Mouse (Mus musculus): Measurements from ENCODE around the gene Mab21l1. TPM values are rescaled to one million over a fixed set of nuclear protein-coding genes. Genes with fewer than 3 reads are reported as not detected.
A peak's percentile ranks its signal among the peaks of the same experiment; 100 is the strongest.

Gene Mab21l1
- 1 to 10 TPM; 1.7 to 2.0 TPM for total RNA-seq (2021)
- long read RNA-seq, experiment 1, partial matches to known transcripts = 0 of 3 reads
- long read RNA-seq, experiment 1, other reads (novel, unspliced or antisense) = 0 of 3 reads
- long read RNA-seq, experiment 2, partial matches to known transcripts = 0 of 1 reads
- long read RNA-seq, experiment 2, other reads (novel, unspliced or antisense) = 0 of 1 reads

- peak within 1 kb of the TSS; percentile 26 for H3K4me3 ChIP-seq
- DNase-seq (ENCODE audit: extremely low spot score in 1 of 2, low spot score in 2 of 2) = peak in 1 of 2 experiments; percentile 25
- H3K27ac ChIP-seq = peak within 1 kb of the TSS; percentile 16; the same call in 1 of the 2 replicates
- intact Hi-C loops (cut with DNase I) = loop anchor here (10.0 kb wide), 1 partner anchor 207 kb away; no protein-coding TSS in a partner anchor
- no peak for TF ChIP-seq CTCF (IDR thresholded peaks at IDR 0.05)
Measured at GRCm38 (mm10) chr3:55782056-55782687, at the start of gene Mab21l1. TSS of gene Mab21l1 (plus strand) at chr3:55782510.

GRCm38 (mm10) chr3:55733665-55734064 lies 48.6 kb upstream of the Mab21l1 start:
- peak in 1 of 2 experiments; percentile 7 for DNase-seq (ENCODE audit: extremely low spot score in 1 of 2, low spot score in 2 of 2)
- intact Hi-C loops (cut with DNase I) = no loop called here
- H3K27ac ChIP-seq = no peak overlapping the region
- H3K4me3 ChIP-seq = no peak overlapping the region
- no peak for TF ChIP-seq CTCF (IDR thresholded peaks at IDR 0.05)

- no peak for DNase-seq (ENCODE audit: extremely low spot score in 1 of 2, low spot score in 2 of 2)
- Histone ChIP-seq H3K27ac (peak overlapping the region; percentile 26; the same call in 1 of the 2 replicates), H3K4me3 (no peak overlapping the region)
- intact Hi-C loops (cut with DNase I) = no loop called here
- no peak for TF ChIP-seq CTCF (IDR thresholded peaks at IDR 0.05)
Measured at GRCm38 (mm10) chr3:55741428-55741827, 40.9 kb upstream of the Mab21l1 start.

- intact Hi-C loops (cut with DNase I) = no loop called here
- no peak for TF ChIP-seq CTCF (IDR thresholded peaks at IDR 0.05)
- no peak overlapping the region for H3K4me3 ChIP-seq
- DNase-seq (ENCODE audit: extremely low spot score in 1 of 2, low spot score in 2 of 2) = no peak
- no peak overlapping the region; the same call in 1 of the 2 replicates for H3K27ac ChIP-seq
Measured at GRCm38 (mm10) chr3:55742218-55742617, 40.1 kb upstream of the Mab21l1 start.

- H3K4me3 ChIP-seq = no peak overlapping the region
- intact Hi-C loops (cut with DNase I) = no loop called here
- DNase-seq (ENCODE audit: extremely low spot score in 1 of 2, low spot score in 2 of 2) = no peak
- no peak for TF ChIP-seq CTCF (IDR thresholded peaks at IDR 0.05)
- H3K27ac ChIP-seq = no peak overlapping the region
Measured at GRCm38 (mm10) chr3:55742654-55743053, 39.7 kb upstream of the Mab21l1 start.

GRCm38 (mm10) chr3:55743885-55744284 lies 38.4 kb upstream of the Mab21l1 start:
- intact Hi-C loops (cut with DNase I) = no loop called here
- no peak overlapping the region for H3K27ac ChIP-seq
- H3K4me3 ChIP-seq = no peak overlapping the region
- DNase-seq (ENCODE audit: extremely low spot score in 1 of 2, low spot score in 2 of 2) = no peak
- TF ChIP-seq CTCF (IDR thresholded peaks at IDR 0.05) = no peak

- Histone ChIP-seq H3K27ac (no peak overlapping the region), H3K4me3 (no peak overlapping the region)
- DNase-seq (ENCODE audit: extremely low spot score in 1 of 2, low spot score in 2 of 2) = no peak
- intact Hi-C loops (cut with DNase I) = no loop called here
- TF ChIP-seq CTCF (IDR thresholded peaks at IDR 0.05) = no peak
Measured at GRCm38 (mm10) chr3:55750445-55751065, 31.8 kb upstream of the Mab21l1 start.

- no peak for TF ChIP-seq CTCF (IDR thresholded peaks at IDR 0.05)
- no peak for DNase-seq (ENCODE audit: extremely low spot score in 1 of 2, low spot score in 2 of 2)
- intact Hi-C loops (cut with DNase I) = no loop called here
- Histone ChIP-seq H3K4me3 (no peak overlapping the region), H3K27ac (no peak overlapping the region)
Measured at GRCm38 (mm10) chr3:55751363-55751762, 30.9 kb upstream of the Mab21l1 start.

GRCm38 (mm10) chr3:55752558-55752957 lies 29.8 kb upstream of the Mab21l1 start:
- Histone ChIP-seq H3K4me3 (no peak overlapping the region), H3K27ac (no peak overlapping the region)
- no peak for DNase-seq (ENCODE audit: extremely low spot score in 1 of 2, low spot score in 2 of 2)
- intact Hi-C loops (cut with DNase I) = no loop called here
- TF ChIP-seq CTCF (IDR thresholded peaks at IDR 0.05) = peak; percentile 7

GRCm38 (mm10) chr3:55753872-55754271 lies 28.4 kb upstream of the Mab21l1 start:
- no peak overlapping the region for H3K27ac ChIP-seq
- no peak for TF ChIP-seq CTCF (IDR thresholded peaks at IDR 0.05)
- no peak overlapping the region for H3K4me3 ChIP-seq
- DNase-seq (ENCODE audit: extremely low spot score in 1 of 2, low spot score in 2 of 2) = no peak
- intact Hi-C loops (cut with DNase I) = no loop called here

- intact Hi-C loops (cut with DNase I) = no loop called here
- no peak for DNase-seq (ENCODE audit: extremely low spot score in 1 of 2, low spot score in 2 of 2)
- peak overlapping the region; percentile 56; the same call in 1 of the 2 replicates for H3K27ac ChIP-seq
- no peak for TF ChIP-seq CTCF (IDR thresholded peaks at IDR 0.05)
- no peak overlapping the region for H3K4me3 ChIP-seq
Measured at GRCm38 (mm10) chr3:55754981-55755608, 27.2 kb upstream of the Mab21l1 start.

Data from left cerebral cortex, adult 2 months (tissue).